Mouse (Mus musculus) liver, embryonic 11.5 days (tissue): ENCODE data around the gene Gm13420. TPM values are rescaled to one million over a fixed set of nuclear protein-coding genes. Genes with fewer than 3 reads are reported as not detected.

Experiments used
- ATAC-seq: fragments of 200-750 bp; cut with Nextera tagmentation; replicated peaks from 2 replicates; pipeline ENCODE4 v1.8.0; 2017; ENCODE audit warnings: moderate number of reproducible peaks, mild to moderate bottlenecking, moderate TSS enrichment, moderate library complexity; ENCODE audit not compliant: low FRiP score
- DNase-seq: peaks from one replicate; pipeline ENCODE4 v3.0.0-alpha.2; 2017; ENCODE audit warnings: low spot score
- H3K27ac ChIP-seq: fragments of 300-500 bp; sonication (generic); 2 replicates; pipeline ENCODE4 v1.5.1; 2014; ENCODE audit warnings: mild to moderate bottlenecking, low read depth, low read length, control low read depth
- H3K27me3 ChIP-seq: fragments of 300-500 bp; sonication (generic); replicated peaks from 2 replicates; pipeline ENCODE4 v1.6.1; 2014; ENCODE audit warnings: low read length, mixed read lengths; ENCODE audit not compliant: control insufficient read depth, insufficient read depth
- H3K36me3 ChIP-seq: fragments of 300-500 bp; sonication (generic); 2 replicates; pipeline ENCODE4 v1.6.1; 2014; ENCODE audit warnings: mild to moderate bottlenecking, low read length, moderate library complexity, mixed read lengths; ENCODE audit not compliant: control insufficient read depth, insufficient read depth
- H3K4me1 ChIP-seq: fragments of 300-500 bp; sonication (generic); replicated peaks from 2 replicates; pipeline ENCODE4 v1.6.1; 2014; ENCODE audit warnings: low read length, mixed read lengths; ENCODE audit not compliant: control insufficient read depth, insufficient read depth
- H3K4me2 ChIP-seq: fragments of 300-500 bp; sonication (generic); 2 replicates; pipeline ENCODE4 v1.6.1; 2014; ENCODE audit warnings: mild to moderate bottlenecking, control low read depth, moderate library complexity
- H3K4me3 ChIP-seq: fragments of 300-500 bp; sonication (generic); 2 replicates; pipeline ENCODE4 v1.5.1; 2014; ENCODE audit warnings: low read depth, low read length, control low read depth
- H3K9ac ChIP-seq: fragments of 300-500 bp; sonication (generic); 2 replicates; pipeline ENCODE4 v1.6.1; 2014; ENCODE audit warnings: low read depth, low read length, control low read depth
- H3K9me3 ChIP-seq: fragments of 300-500 bp; sonication (generic); 2 replicates; pipeline ENCODE4 v1.6.1; 2016; ENCODE audit warnings: low read length, inconsistent platforms, mixed read lengths; ENCODE audit not compliant: control insufficient read depth
- WGBS: fragments of 180-500 bp; shearing (Covaris S2); extraction: QIAGEN DNeasy Blood & Tissue Kit; methylation state at CpG from one replicate; pipeline ENCODE4 v1.1.7; 2014; 5-methylcytosine and 5-hydroxymethylcytosine counted together
- polyA plus RNA-seq: library from polyadenylated mRNA; unstranded; fragments of >200 nt; fragmentation: Nextera tagmentation; extraction: Ambion mirVana; gene quantifications from 2 replicates; pipeline ENCODE4 v1.2.1, GENCODE M21; 2014

Gene Gm13420
- polyA plus RNA-seq, 1 experiment from 2014 or later, result 0.77 TPM

GRCm38 (mm10) chr2:29747852-29748251, 3.6 kb downstream of the Gm13420 start:
- Histone ChIP-seq H3K4me2 (no peak overlapping the region), H3K4me3 (no peak overlapping the region), H3K36me3 (no peaks in the 10 kb centered on the region), H3K9me3 (no peaks in the 10 kb centered on the region), H3K27me3 (peaks cover 68% of the 10 kb centered on the region), H3K27ac (no peak overlapping the region), H3K9ac (no peak overlapping the region), H3K4me1 (no peaks in the 10 kb centered on the region; the same call in none of the 2 replicates)
- WGBS, result 45% methylated on average over 5 of the region's 5 CpGs
- no peak for ATAC-seq
- DNase-seq, result no peak

- peak overlapping the region; percentile 54 for H3K4me2 ChIP-seq
- H3K9ac ChIP-seq, result no peak overlapping the region
- peaks cover 64% of the 10 kb centered on the region for H3K27me3 ChIP-seq
- H3K4me3 ChIP-seq, result peak overlapping the region; percentile 34
- DNase-seq (no peak), ATAC-seq (no peak)
- no peaks in the 10 kb centered on the region for H3K9me3 ChIP-seq
- H3K27ac ChIP-seq, result no peak overlapping the region
- no peaks in the 10 kb centered on the region for H3K36me3 ChIP-seq
- WGBS, result 8% methylated on average over 50 of the region's 50 CpGs
- H3K4me1 ChIP-seq, result no peaks in the 10 kb centered on the region; the same call in none of the 2 replicates
Observed at GRCm38 (mm10) chr2:29747188-29747782, 4.2 kb downstream of the Gm13420 start.

GRCm38 (mm10) chr2:29744256-29744655, 7.2 kb downstream of the Gm13420 start:
- ATAC-seq, result no peak
- Histone ChIP-seq H3K9me3 (no peaks in the 10 kb centered on the region), H3K27me3 (peaks cover 35% of the 10 kb centered on the region), H3K27ac (no peak overlapping the region), H3K4me3 (no peak overlapping the region), H3K4me1 (no peaks in the 10 kb centered on the region; the same call in 1 of the 2 replicates), H3K4me2 (no peak overlapping the region), H3K9ac (no peak overlapping the region), H3K36me3 (no peaks in the 10 kb centered on the region)
- no peak for DNase-seq
- WGBS, result 89% methylated on average over 6 of the region's 6 CpGs

GRCm38 (mm10) chr2:29741207-29741606, 10.3 kb downstream of the Gm13420 start:
- H3K4me3 ChIP-seq, result no peak overlapping the region
- ATAC-seq (no peak), DNase-seq (no peak)
- H3K36me3 ChIP-seq, result peaks cover 4% of the 10 kb centered on the region
- H3K9me3 ChIP-seq, result no peaks in the 10 kb centered on the region
- H3K4me1 ChIP-seq, result peaks cover 3% of the 10 kb centered on the region
- H3K27me3 ChIP-seq, result peaks cover 8% of the 10 kb centered on the region
- no peak overlapping the region for H3K27ac ChIP-seq
- H3K4me2 ChIP-seq, result no peak overlapping the region
- no peak overlapping the region for H3K9ac ChIP-seq
- 88% methylated on average over 6 of the region's 6 CpGs for WGBS

GRCm38 (mm10) chr2:29739368-29739767, 12.1 kb downstream of the Gm13420 start:
- H3K4me3 ChIP-seq, result no peak overlapping the region
- no peak overlapping the region for H3K4me2 ChIP-seq
- H3K9me3 ChIP-seq, result no peaks in the 10 kb centered on the region
- peaks cover 3% of the 10 kb centered on the region for H3K4me1 ChIP-seq
- ATAC-seq (no peak), DNase-seq (no peak)
- H3K36me3 ChIP-seq, result peaks cover 9% of the 10 kb centered on the region
- H3K9ac ChIP-seq, result no peak overlapping the region
- 48% methylated on average over 5 of the region's 5 CpGs for WGBS
- peak overlapping the region; percentile 40 for H3K27ac ChIP-seq
- no peaks in the 10 kb centered on the region for H3K27me3 ChIP-seq

- 60% methylated on average over 4 of the region's 4 CpGs for WGBS
- peak overlapping the region; percentile 40 for H3K27ac ChIP-seq
- no peak overlapping the region for H3K4me3 ChIP-seq
- no peak overlapping the region for H3K9ac ChIP-seq
- H3K9me3 ChIP-seq, result no peaks in the 10 kb centered on the region
- H3K36me3 ChIP-seq, result peaks cover 14% of the 10 kb centered on the region
- H3K27me3 ChIP-seq, result no peaks in the 10 kb centered on the region
- peaks cover 3% of the 10 kb centered on the region for H3K4me1 ChIP-seq
- no peak for ATAC-seq
- no peak for DNase-seq
- H3K4me2 ChIP-seq, result no peak overlapping the region
Observed at GRCm38 (mm10) chr2:29738799-29739198, 12.7 kb downstream of the Gm13420 start.

GRCm38 (mm10) chr2:29737209-29737925, 14.1 kb downstream of the Gm13420 start:
- Histone ChIP-seq H3K27me3 (no peaks in the 10 kb centered on the region), H3K4me1 (peaks cover 3% of the 10 kb centered on the region), H3K27ac (no peak overlapping the region), H3K9me3 (no peaks in the 10 kb centered on the region), H3K36me3 (peaks cover 16% of the 10 kb centered on the region), H3K9ac (no peak overlapping the region), H3K4me3 (no peak overlapping the region), H3K4me2 (no peak overlapping the region)
- DNase-seq (no peak), ATAC-seq (no peak)
- WGBS, result 79% methylated on average over 12 of the region's 12 CpGs

- no peak for DNase-seq
- Histone ChIP-seq H3K4me2 (no peak overlapping the region), H3K27ac (no peak overlapping the region), H3K9ac (no peak overlapping the region), H3K4me3 (no peak overlapping the region), H3K4me1 (peaks cover 3% of the 10 kb centered on the region), H3K27me3 (no peaks in the 10 kb centered on the region), H3K9me3 (no peaks in the 10 kb centered on the region), H3K36me3 (peaks cover 16% of the 10 kb centered on the region)
- WGBS, result 90% methylated on average over 12 of the region's 12 CpGs
- no peak for ATAC-seq
Observed at GRCm38 (mm10) chr2:29735708-29736107, 15.8 kb downstream of the Gm13420 start.

- Histone ChIP-seq H3K9me3 (no peaks in the 10 kb centered on the region), H3K27ac (no peak overlapping the region), H3K9ac (no peak overlapping the region), H3K4me1 (peaks cover 3% of the 10 kb centered on the region), H3K27me3 (no peaks in the 10 kb centered on the region), H3K36me3 (peaks cover 18% of the 10 kb centered on the region), H3K4me2 (no peak overlapping the region), H3K4me3 (no peak overlapping the region)
- WGBS, result 96% methylated on average over 5 of the region's 5 CpGs
- no peak for DNase-seq
- ATAC-seq, result no peak
Observed at GRCm38 (mm10) chr2:29733348-29733747, 18.1 kb downstream of the Gm13420 start.
